Mouse (Mus musculus) ES-Bruce4 (cell line): ENCODE data around the gene Riok2. TPM values are rescaled to one million over a fixed set of nuclear protein-coding genes. Genes with fewer than 3 reads are reported as not detected.

Source experiments
- H3K27ac ChIP-seq: 2 replicates; pipeline ENCODE4 v1.5.1; 2012; ENCODE audit warnings: low read length, inconsistent platforms; ENCODE audit not compliant: insufficient read depth
- H3K27me3 ChIP-seq: 2 replicates; pipeline ENCODE4 v1.6.1; 2012; ENCODE audit warnings: mild to moderate bottlenecking, low read length, inconsistent platforms; ENCODE audit not compliant: control insufficient read depth, poor library complexity, insufficient read depth, severe bottlenecking
- H3K36me3 ChIP-seq: 2 replicates; pipeline ENCODE4 v1.6.1; 2012; ENCODE audit warnings: inconsistent platforms, mild to moderate bottlenecking, low read length, moderate library complexity; ENCODE audit not compliant: control insufficient read depth, poor library complexity, insufficient read depth, severe bottlenecking
- H3K4me1 ChIP-seq: one replicate; pipeline ENCODE4 v1.8.1; 2011; ENCODE audit warnings: low read length; ENCODE audit not compliant: control insufficient read depth, insufficient read depth
- H3K4me3 ChIP-seq: 2 replicates; pipeline ENCODE4 v1.5.1; 2011; ENCODE audit warnings: low read depth, mild to moderate bottlenecking, low read length
- H3K9ac ChIP-seq: 2 replicates; pipeline ENCODE4 v1.6.1; 2012; ENCODE audit warnings: low read depth, mild to moderate bottlenecking, inconsistent platforms; ENCODE audit not compliant: poor library complexity, severe bottlenecking
- H3K9me3 ChIP-seq: replicated peaks from 2 replicates; pipeline ENCODE4 v1.6.1; 2012; ENCODE audit warnings: mild to moderate bottlenecking, low read length, inconsistent platforms; ENCODE audit not compliant: control insufficient read depth, poor library complexity, insufficient read depth, severe bottlenecking
- CTCF ChIP-seq: IDR thresholded peaks from one replicate; pipeline ENCODE4 v1.8.1; 2011; ENCODE audit warnings: low read depth, low read length
- EP300 ChIP-seq: IDR thresholded peaks from 2 replicates; pipeline ENCODE4 v1.6.1; 2011; ENCODE audit warnings: low read depth, low read length; ENCODE audit not compliant: insufficient read depth
- POLR2A ChIP-seq: IDR thresholded peaks from one replicate; pipeline ENCODE4 v1.8.1; 2011; ENCODE audit warnings: low read length; ENCODE audit not compliant: insufficient read depth
- polyA plus RNA-seq: library from polyadenylated mRNA; stranded (reverse); fragments of >200 nt; gene quantifications from 2 replicates; pipeline ENCODE4 v1.2.4, GENCODE M21; 2011; ENCODE audit warnings: low read depth; ENCODE audit not compliant: missing spikeins, insufficient read depth, insufficient read length

Riok2 gene
- polyA plus RNA-seq, 1 experiment, result 58.5 TPM

DNA sequence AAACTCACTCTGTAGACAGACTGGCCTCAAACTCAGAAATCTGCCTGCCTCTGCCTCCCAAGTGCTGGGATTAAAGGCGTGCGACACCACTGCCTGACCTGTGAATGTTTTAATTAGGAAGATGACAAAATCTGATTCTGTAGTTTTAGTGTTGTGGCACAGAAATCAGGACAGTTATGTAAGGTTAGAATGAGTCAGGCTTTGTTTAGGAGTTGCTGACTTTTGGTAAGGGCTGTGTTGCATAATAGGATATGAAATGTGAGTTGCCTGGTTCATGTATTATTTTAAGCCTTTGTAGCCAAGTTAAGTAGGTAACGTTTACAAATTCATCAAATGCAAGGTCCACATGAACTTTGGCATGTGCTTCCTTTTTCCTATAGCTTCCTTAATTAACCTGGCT is 1.5 kb downstream of the Riok2 start:
- no peaks in the 10 kb centered on the region for H3K9me3 ChIP-seq
- no peak overlapping the region for H3K27ac ChIP-seq
- H3K27me3 ChIP-seq, result no peaks in the 10 kb centered on the region
- peak overlapping the region; percentile 52; the same call in 1 of the 2 replicates for H3K4me3 ChIP-seq
- H3K9ac ChIP-seq, result peak overlapping the region; percentile 91
- TF ChIP-seq EP300 (no peak), POLR2A (no peak), CTCF (no peak)
- H3K36me3 ChIP-seq, result peaks cover 27% of the 10 kb centered on the region
- peaks cover 4% of the 10 kb centered on the region for H3K4me1 ChIP-seq

GRCm38 (mm10) chr17:17383703-17384102 is 9.6 kb downstream of the Riok2 start:
- H3K36me3 ChIP-seq, result peaks cover 57% of the 10 kb centered on the region
- no peaks in the 10 kb centered on the region for H3K4me1 ChIP-seq
- no peak overlapping the region for H3K9ac ChIP-seq
- no peak for TF ChIP-seq CTCF
- H3K27me3 ChIP-seq, result no peaks in the 10 kb centered on the region
- no peaks in the 10 kb centered on the region for H3K9me3 ChIP-seq
- no peak overlapping the region for H3K4me3 ChIP-seq
- no peak overlapping the region for H3K27ac ChIP-seq

- no peak overlapping the region for H3K27ac ChIP-seq
- H3K9me3 ChIP-seq, result no peaks in the 10 kb centered on the region
- TF ChIP-seq EP300 (no peak), CTCF (no peak), POLR2A (no peak)
- H3K36me3 ChIP-seq, result peaks cover 59% of the 10 kb centered on the region
- no peaks in the 10 kb centered on the region for H3K27me3 ChIP-seq
- no peak overlapping the region for H3K4me3 ChIP-seq
- no peaks in the 10 kb centered on the region for H3K4me1 ChIP-seq
- no peak overlapping the region for H3K9ac ChIP-seq
Measured at GRCm38 (mm10) chr17:17384502-17384901, 10.4 kb downstream of the Riok2 start.

- Histone ChIP-seq H3K36me3 (peaks cover 60% of the 10 kb centered on the region), H3K4me1 (no peaks in the 10 kb centered on the region), H3K9ac (no peak overlapping the region)
Measured at GRCm38 (mm10) chr17:17386117-17386516, 12.0 kb downstream of the Riok2 start.

DNA sequence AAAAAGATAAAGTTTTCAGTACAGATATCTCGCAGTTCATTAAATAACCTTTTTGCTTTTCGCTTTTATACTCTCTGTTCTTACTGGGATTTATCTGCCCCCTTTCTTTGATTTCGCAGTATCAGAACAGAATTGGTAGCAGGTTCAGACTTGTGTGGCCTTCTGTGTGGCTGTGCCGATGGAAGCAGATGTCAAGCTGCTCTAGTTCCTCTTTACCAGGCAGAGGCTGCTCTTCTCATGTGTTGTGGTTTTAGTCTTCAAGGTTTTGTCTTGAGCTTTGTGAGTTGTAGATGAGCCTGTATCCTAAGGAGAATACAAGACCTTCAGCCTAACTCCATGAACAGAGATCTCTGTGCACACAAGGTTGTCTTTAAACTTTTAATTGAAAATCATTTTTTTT is 17.7 kb downstream of the Riok2 start:
- H3K4me1 ChIP-seq, result no peaks in the 10 kb centered on the region
- no peaks in the 10 kb centered on the region for H3K27me3 ChIP-seq
- H3K9ac ChIP-seq, result no peak overlapping the region
- H3K27ac ChIP-seq, result no peak overlapping the region
- H3K4me3 ChIP-seq, result no peak overlapping the region
- TF ChIP-seq CTCF (no peak), POLR2A (no peak)
- peaks cover 48% of the 10 kb centered on the region for H3K36me3 ChIP-seq
- H3K9me3 ChIP-seq, result no peaks in the 10 kb centered on the region

More at GRCm38 (mm10) chr17:17386117-17386516, 12.0 kb downstream of the Riok2 start:
- Histone ChIP-seq H3K4me3 (no peak overlapping the region), H3K27me3 (no peaks in the 10 kb centered on the region), H3K9me3 (no peaks in the 10 kb centered on the region), H3K27ac (no peak overlapping the region)
- no peak for TF ChIP-seq POLR2A
- TF ChIP-seq CTCF, result no peak
- no peak for TF ChIP-seq EP300

DNA sequence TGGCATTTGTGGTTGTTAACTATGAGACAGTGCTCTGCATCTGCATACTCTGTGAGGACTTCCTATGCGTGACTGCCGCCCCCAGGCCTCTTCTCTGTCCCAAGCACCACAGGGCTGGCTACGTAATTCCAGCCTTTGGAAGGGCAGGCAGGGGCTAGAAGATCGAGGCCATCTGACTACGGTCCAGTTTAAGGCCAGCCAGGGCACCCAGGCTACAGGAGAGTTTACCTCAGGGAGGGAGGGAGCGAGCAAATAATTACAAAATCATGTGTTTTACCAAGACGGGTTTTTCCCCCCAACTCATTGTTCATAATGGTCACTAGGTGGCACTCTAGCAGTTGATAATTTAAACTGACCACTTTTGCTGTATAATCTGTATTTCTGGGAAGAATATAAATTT is 18.8 kb downstream of the Riok2 start:
- Histone ChIP-seq H3K9ac (no peak overlapping the region), H3K27me3 (no peaks in the 10 kb centered on the region), H3K4me3 (no peak overlapping the region), H3K9me3 (no peaks in the 10 kb centered on the region), H3K4me1 (no peaks in the 10 kb centered on the region), H3K27ac (no peak overlapping the region), H3K36me3 (peaks cover 41% of the 10 kb centered on the region)
- no peak for TF ChIP-seq EP300
- no peak for TF ChIP-seq POLR2A
- TF ChIP-seq CTCF, result no peak

- Histone ChIP-seq H3K9me3 (no peaks in the 10 kb centered on the region), H3K27ac (no peak overlapping the region), H3K36me3 (peaks cover 41% of the 10 kb centered on the region), H3K4me1 (no peaks in the 10 kb centered on the region), H3K4me3 (no peak overlapping the region), H3K27me3 (no peaks in the 10 kb centered on the region), H3K9ac (no peak overlapping the region)
- TF ChIP-seq CTCF (no peak), EP300 (no peak), POLR2A (no peak)
Measured at GRCm38 (mm10) chr17:17393300-17393699, 19.2 kb downstream of the Riok2 start.
